Mouse (Mus musculus) forebrain, embryonic 12.5 days (tissue): ENCODE data around the gene Lekr1. TPM values are rescaled to one million over a fixed set of nuclear protein-coding genes. Genes with fewer than 3 reads are reported as not detected.

ENCODE experiments used
- ATAC-seq: fragments of 200-750 bp; cut with Nextera tagmentation; 2 replicates; pipeline ENCODE4 v1.8.0; 2017; ENCODE audit warnings: moderate TSS enrichment; ENCODE audit not compliant: low FRiP score
- H3K27ac ChIP-seq: fragments of 300-500 bp; sonication (generic); 2 replicates; pipeline ENCODE4 v1.5.1; 2016; ENCODE audit warnings: mild to moderate bottlenecking
- H3K27me3 ChIP-seq: fragments of 300-500 bp; sonication (generic); 2 replicates; pipeline ENCODE4 v1.6.1; 2016; ENCODE audit warnings: mild to moderate bottlenecking
- H3K36me3 ChIP-seq: fragments of 300-500 bp; sonication (generic); replicated peaks from 2 replicates; pipeline ENCODE4 v1.6.1; 2016; ENCODE audit warnings: mild to moderate bottlenecking
- H3K4me1 ChIP-seq: fragments of 300-500 bp; sonication (generic); 2 replicates; pipeline ENCODE4 v1.6.1; 2016
- H3K4me2 ChIP-seq: fragments of 300-500 bp; sonication (generic); 2 replicates; pipeline ENCODE4 v1.6.1; 2016; ENCODE audit warnings: mild to moderate bottlenecking, moderate library complexity
- H3K4me3 ChIP-seq: fragments of 300-500 bp; sonication (generic); replicated peaks from 2 replicates; pipeline ENCODE4 v1.5.1; 2016; ENCODE audit warnings: mild to moderate bottlenecking
- H3K9ac ChIP-seq: fragments of 300-500 bp; sonication (generic); 2 replicates; pipeline ENCODE4 v1.6.1; 2016; ENCODE audit warnings: mild to moderate bottlenecking
- H3K9me3 ChIP-seq: fragments of 300-500 bp; sonication (generic); 2 replicates; pipeline ENCODE4 v1.6.1; 2016
- WGBS: fragments of 180-500 bp; shearing (Covaris S2); methylation state at CpG from one replicate; pipeline ENCODE4 v1.1.7; 2016; 5-methylcytosine and 5-hydroxymethylcytosine counted together
- polyA plus RNA-seq: library from polyadenylated mRNA; unstranded; fragments of >200 nt; fragmentation: Nextera tagmentation; extraction: Ambion mirVana; gene quantifications from 2 replicates; pipeline ENCODE4 v1.2.1, GENCODE M21; 2016

The Lekr1 gene
- polyA plus RNA-seq, 1 experiment from 2014 or later = 7.0 TPM

GRCm38 (mm10) chr3:65793561-65793960, 127.5 kb downstream of the Lekr1 start:
- no peaks in the 10 kb centered on the region for H3K27me3 ChIP-seq
- no peaks in the 10 kb centered on the region for H3K36me3 ChIP-seq
- ATAC-seq = no peak
- no peak overlapping the region for H3K4me3 ChIP-seq
- WGBS = 93% methylated on average over 4 of the region's 4 CpGs
- H3K9me3 ChIP-seq = 0 out of 2 replicates have a peak, but pooled peaks cover 3% of the 10 kb centered on the region
- no peak overlapping the region for H3K27ac ChIP-seq
- no peaks in the 10 kb centered on the region for H3K4me1 ChIP-seq
- no peak overlapping the region for H3K9ac ChIP-seq
- H3K4me2 ChIP-seq = no peak overlapping the region

- Histone ChIP-seq H3K27ac (no peak overlapping the region), H3K4me1 (no peaks in the 10 kb centered on the region), H3K9ac (no peak overlapping the region), H3K4me2 (no peak overlapping the region), H3K9me3 (0 out of 2 replicates have a peak, but pooled peaks cover 3% of the 10 kb centered on the region), H3K4me3 (no peak overlapping the region), H3K27me3 (no peaks in the 10 kb centered on the region), H3K36me3 (no peaks in the 10 kb centered on the region)
- ATAC-seq = no peak
- WGBS = 85% methylated on average over 2 of the region's 2 CpGs
These were observed 128.7 kb downstream of the Lekr1 start for GRCm38 (mm10) chr3:65794711-65795110.

- WGBS = 92% methylated on average over 5 of the region's 5 CpGs
- no peaks in the 10 kb centered on the region for H3K36me3 ChIP-seq
- ATAC-seq = no peak
- no peak overlapping the region for H3K9ac ChIP-seq
- no peaks in the 10 kb centered on the region for H3K4me1 ChIP-seq
- 0 out of 2 replicates have a peak, but pooled peaks cover 3% of the 10 kb centered on the region for H3K9me3 ChIP-seq
- no peak overlapping the region for H3K4me2 ChIP-seq
- no peak overlapping the region for H3K27ac ChIP-seq
- H3K4me3 ChIP-seq = no peak overlapping the region
- H3K27me3 ChIP-seq = no peaks in the 10 kb centered on the region
These were observed 131.5 kb downstream of the Lekr1 start for GRCm38 (mm10) chr3:65797345-65798137.

DNA sequence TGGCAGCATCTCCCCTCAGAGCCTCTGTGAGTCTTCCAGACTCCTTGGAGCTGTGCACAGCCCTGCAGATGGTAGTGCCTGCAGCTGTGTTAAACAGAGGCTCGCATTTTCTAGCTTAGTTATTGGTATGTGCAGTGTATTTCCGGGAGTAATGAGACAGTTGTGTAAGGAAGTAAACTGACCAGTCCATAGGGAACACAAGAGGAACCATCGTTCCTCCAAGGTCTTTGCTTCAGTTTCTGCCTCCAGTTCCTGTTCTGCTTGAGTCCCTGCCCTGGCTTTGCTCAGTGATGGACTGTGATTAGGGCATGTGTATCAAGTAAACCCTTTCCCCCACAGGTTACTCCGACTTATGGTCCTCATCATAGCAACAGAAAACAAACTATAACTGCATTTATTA, 134.9 kb downstream of the Lekr1 start:
- ATAC-seq = no peak
- Histone ChIP-seq H3K9ac (no peak overlapping the region), H3K27me3 (no peaks in the 10 kb centered on the region), H3K9me3 (0 out of 2 replicates have a peak, but pooled peaks cover 3% of the 10 kb centered on the region), H3K4me1 (no peaks in the 10 kb centered on the region), H3K4me3 (no peak overlapping the region), H3K36me3 (no peaks in the 10 kb centered on the region), H3K4me2 (no peak overlapping the region), H3K27ac (no peak overlapping the region)
- 83% methylated on average over 4 of the region's 4 CpGs for WGBS

- no peaks in the 10 kb centered on the region for H3K4me1 ChIP-seq
- no peak overlapping the region for H3K27ac ChIP-seq
- no peak overlapping the region for H3K4me2 ChIP-seq
- H3K9me3 ChIP-seq = 0 out of 2 replicates have a peak, but pooled peaks cover 3% of the 10 kb centered on the region
- no peaks in the 10 kb centered on the region for H3K27me3 ChIP-seq
- H3K9ac ChIP-seq = no peak overlapping the region
- H3K36me3 ChIP-seq = no peaks in the 10 kb centered on the region
- 91% methylated on average over 5 of the region's 5 CpGs for WGBS
- no peak for ATAC-seq
- no peak overlapping the region for H3K4me3 ChIP-seq
These were observed 136.2 kb downstream of the Lekr1 start for GRCm38 (mm10) chr3:65802185-65802584.

- no peaks in the 10 kb centered on the region for H3K4me1 ChIP-seq
- no peaks in the 10 kb centered on the region for H3K36me3 ChIP-seq
- H3K27ac ChIP-seq = no peak overlapping the region
- H3K9ac ChIP-seq = no peak overlapping the region
- no peaks in the 10 kb centered on the region for H3K9me3 ChIP-seq
- H3K4me3 ChIP-seq = no peak overlapping the region
- no peak overlapping the region for H3K4me2 ChIP-seq
- ATAC-seq = no peak
- H3K27me3 ChIP-seq = no peaks in the 10 kb centered on the region
- WGBS = 73% methylated on average over 5 of the region's 5 CpGs
These were observed 136.8 kb downstream of the Lekr1 start for GRCm38 (mm10) chr3:65802868-65803267.

DNA sequence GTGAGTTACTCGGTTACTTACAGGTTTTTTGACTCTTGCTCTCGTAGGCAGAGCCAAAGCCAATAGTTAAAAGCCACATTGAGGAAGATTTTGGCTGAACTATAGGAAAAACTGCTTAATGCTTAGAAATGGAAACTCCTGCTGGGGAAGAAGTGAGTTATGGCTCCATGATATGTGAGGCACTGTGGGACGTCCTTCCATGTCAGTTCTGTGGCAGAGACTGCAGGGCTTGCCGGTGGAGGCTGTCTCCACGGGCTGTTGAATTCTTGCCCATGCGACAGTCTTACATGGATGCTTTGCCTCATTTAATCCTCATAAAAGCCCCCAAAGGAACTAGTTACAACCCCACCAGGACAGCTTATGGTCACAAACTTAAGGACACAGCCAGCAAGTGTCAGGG, 148.9 kb downstream of the Lekr1 start:
- H3K9ac ChIP-seq = no peak overlapping the region
- WGBS = 85% methylated on average over 6 of the region's 6 CpGs

DNA sequence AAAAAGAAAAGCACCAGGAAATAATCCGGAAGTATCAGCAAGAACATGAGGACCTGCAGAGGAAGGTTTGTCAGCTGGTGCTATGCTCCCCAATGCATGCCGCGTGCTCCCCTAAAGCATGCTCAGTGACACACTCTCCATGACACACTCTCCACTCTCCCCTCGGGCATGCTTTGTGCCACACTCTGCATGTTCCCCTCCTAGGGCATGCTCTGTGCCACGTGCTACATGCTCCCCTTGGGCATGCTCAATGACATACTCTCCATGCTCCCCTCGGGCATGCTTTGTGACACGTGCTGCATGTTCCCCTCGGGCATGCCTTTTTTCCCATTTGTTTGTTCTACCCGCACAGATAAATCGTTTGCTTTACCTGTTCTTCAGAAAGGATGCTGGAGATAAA, 150.0 kb downstream of the Lekr1 start:
- Histone ChIP-seq H3K4me2 (no peak overlapping the region), H3K27ac (no peak overlapping the region), H3K9ac (no peak overlapping the region), H3K4me1 (no peaks in the 10 kb centered on the region), H3K27me3 (no peaks in the 10 kb centered on the region), H3K9me3 (no peaks in the 10 kb centered on the region), H3K36me3 (no peaks in the 10 kb centered on the region), H3K4me3 (no peak overlapping the region)
- ATAC-seq = no peak
- 87% methylated on average over 10 of the region's 10 CpGs for WGBS

More for the DNA sequence above, 148.9 kb downstream of the Lekr1 start:
- Histone ChIP-seq H3K9me3 (no peaks in the 10 kb centered on the region), H3K4me3 (no peak overlapping the region), H3K36me3 (no peaks in the 10 kb centered on the region), H3K4me2 (no peak overlapping the region), H3K27ac (no peak overlapping the region), H3K4me1 (no peaks in the 10 kb centered on the region), H3K27me3 (no peaks in the 10 kb centered on the region)
- ATAC-seq = no peak

DNA sequence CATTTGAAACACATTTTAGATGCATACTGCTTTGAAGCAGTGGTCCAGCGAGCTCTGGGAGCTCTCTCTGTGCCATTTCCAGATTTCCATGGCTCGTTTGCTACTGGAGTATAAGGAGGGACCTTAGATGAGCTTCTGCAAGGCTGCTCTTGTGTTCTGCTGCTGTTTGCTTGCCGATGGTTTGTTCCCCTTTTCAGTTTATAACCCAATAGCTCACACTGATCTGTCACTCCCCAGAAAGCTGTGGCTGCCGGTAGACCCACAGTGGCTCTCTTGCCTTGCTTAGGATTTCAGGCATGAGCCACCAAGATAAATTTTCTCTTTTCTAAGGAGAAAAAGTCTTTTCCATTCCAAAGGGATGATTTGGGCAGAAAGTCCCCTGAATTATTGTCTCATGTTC, 152.6 kb downstream of the Lekr1 start:
- WGBS = 85% methylated on average over 4 of the region's 4 CpGs

GRCm38 (mm10) chr3:65819841-65820240, 153.8 kb downstream of the Lekr1 start:
- Histone ChIP-seq H3K36me3 (no peaks in the 10 kb centered on the region), H3K9ac (no peak overlapping the region), H3K27me3 (no peaks in the 10 kb centered on the region), H3K4me1 (no peaks in the 10 kb centered on the region), H3K27ac (no peak overlapping the region), H3K4me3 (no peak overlapping the region), H3K4me2 (no peak overlapping the region), H3K9me3 (no peaks in the 10 kb centered on the region)
- ATAC-seq = no peak
- 73% methylated on average over 6 of the region's 6 CpGs for WGBS

More for the DNA sequence above, 152.6 kb downstream of the Lekr1 start:
- ATAC-seq = no peak
- no peak overlapping the region for H3K9ac ChIP-seq
- H3K27me3 ChIP-seq = no peaks in the 10 kb centered on the region
- no peaks in the 10 kb centered on the region for H3K4me1 ChIP-seq
- H3K9me3 ChIP-seq = no peaks in the 10 kb centered on the region
- H3K4me2 ChIP-seq = no peak overlapping the region
- no peak overlapping the region for H3K4me3 ChIP-seq
- H3K36me3 ChIP-seq = no peaks in the 10 kb centered on the region
- no peak overlapping the region for H3K27ac ChIP-seq

DNA sequence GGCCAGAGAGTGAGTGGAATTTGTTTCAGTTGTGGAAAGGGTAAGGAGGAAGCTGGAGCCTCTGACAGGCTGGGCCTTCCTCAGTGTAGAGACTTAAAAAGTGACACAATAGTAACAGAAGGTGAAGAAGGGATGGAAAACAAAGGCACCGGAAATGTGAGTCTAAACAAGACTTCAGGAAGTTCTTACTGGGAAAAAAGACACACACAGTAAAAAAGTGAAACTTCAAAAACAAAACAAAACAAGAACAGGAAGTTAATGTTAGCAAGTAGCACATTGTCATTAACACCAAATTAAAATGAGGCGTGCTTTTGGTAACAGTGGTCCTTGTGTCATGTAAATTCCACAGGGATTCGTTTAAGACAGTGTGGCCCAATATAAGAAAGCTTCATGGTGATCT, 158.9 kb downstream of the Lekr1 start:
- H3K9me3 ChIP-seq = no peaks in the 10 kb centered on the region
- peaks cover 6% of the 10 kb centered on the region; the same call in 1 of the 2 replicates for H3K4me1 ChIP-seq
- H3K9ac ChIP-seq = no peak overlapping the region
- 57% methylated on average over 3 of the region's 3 CpGs for WGBS
- H3K36me3 ChIP-seq = no peaks in the 10 kb centered on the region
- H3K27ac ChIP-seq = no peak overlapping the region
- no peaks in the 10 kb centered on the region for H3K27me3 ChIP-seq
- no peak overlapping the region for H3K4me2 ChIP-seq
- no peak overlapping the region for H3K4me3 ChIP-seq
- no peak for ATAC-seq

DNA sequence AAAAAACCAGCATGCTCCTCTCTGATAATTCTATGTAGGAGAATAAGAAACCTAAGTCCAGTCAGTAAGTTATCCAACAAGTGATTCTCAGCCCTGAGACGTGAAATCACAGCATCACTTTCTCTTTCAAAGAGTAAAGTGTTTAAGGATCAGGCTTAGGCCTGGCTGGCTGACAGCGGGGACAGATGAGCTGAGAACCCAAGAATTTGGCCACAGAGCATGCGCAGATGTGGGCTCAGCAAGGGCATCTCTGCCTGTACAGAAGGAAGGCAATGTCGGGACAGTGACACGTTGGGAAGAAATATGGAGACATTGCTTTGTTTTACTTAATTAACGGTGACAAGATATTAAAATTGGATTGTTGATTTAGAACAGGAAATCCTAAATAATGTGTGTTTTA, 160.7 kb downstream of the Lekr1 start:
- WGBS = 88% methylated on average over 6 of the region's 6 CpGs
- peaks cover 12% of the 10 kb centered on the region; the same call in 1 of the 2 replicates for H3K4me1 ChIP-seq
- H3K36me3 ChIP-seq = no peaks in the 10 kb centered on the region
- no peak overlapping the region for H3K27ac ChIP-seq
- no peak overlapping the region for H3K4me3 ChIP-seq
- no peak for ATAC-seq
- H3K4me2 ChIP-seq = no peak overlapping the region
- H3K9me3 ChIP-seq = no peaks in the 10 kb centered on the region
- no peak overlapping the region for H3K9ac ChIP-seq
- peaks cover 4% of the 10 kb centered on the region; the same call in 1 of the 2 replicates for H3K27me3 ChIP-seq

DNA sequence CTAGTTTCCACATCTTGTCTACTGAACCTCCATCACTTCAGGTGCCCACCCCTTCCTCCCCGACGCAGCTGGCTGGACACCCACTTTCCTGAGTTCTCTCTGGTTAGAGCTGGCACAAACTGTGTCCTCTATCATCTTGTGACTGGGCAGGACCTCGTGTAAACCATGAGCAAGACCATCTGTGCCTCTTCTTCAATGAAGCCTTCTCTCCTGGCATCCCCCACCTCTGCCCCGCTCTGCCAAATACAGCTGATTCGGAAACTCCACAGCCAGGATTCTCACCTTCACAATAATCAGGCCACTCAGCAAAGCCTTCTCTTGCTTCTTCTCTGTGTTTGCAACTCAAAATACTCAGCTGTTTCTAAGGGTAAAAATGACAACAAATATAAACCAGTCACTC, 161.4 kb downstream of the Lekr1 start:
- no peaks in the 10 kb centered on the region for H3K9me3 ChIP-seq
- no peak for ATAC-seq
- peaks cover 12% of the 10 kb centered on the region; the same call in 1 of the 2 replicates for H3K4me1 ChIP-seq
- no peaks in the 10 kb centered on the region for H3K36me3 ChIP-seq
- 85% methylated on average over 5 of the region's 5 CpGs for WGBS
- H3K4me3 ChIP-seq = no peak overlapping the region
- H3K4me2 ChIP-seq = no peak overlapping the region
- H3K9ac ChIP-seq = no peak overlapping the region
- H3K27ac ChIP-seq = no peak overlapping the region
- peaks cover 4% of the 10 kb centered on the region; the same call in 1 of the 2 replicates for H3K27me3 ChIP-seq
